Mouse (Mus musculus): ENCODE results near the gene Dnm3.

DNA sequence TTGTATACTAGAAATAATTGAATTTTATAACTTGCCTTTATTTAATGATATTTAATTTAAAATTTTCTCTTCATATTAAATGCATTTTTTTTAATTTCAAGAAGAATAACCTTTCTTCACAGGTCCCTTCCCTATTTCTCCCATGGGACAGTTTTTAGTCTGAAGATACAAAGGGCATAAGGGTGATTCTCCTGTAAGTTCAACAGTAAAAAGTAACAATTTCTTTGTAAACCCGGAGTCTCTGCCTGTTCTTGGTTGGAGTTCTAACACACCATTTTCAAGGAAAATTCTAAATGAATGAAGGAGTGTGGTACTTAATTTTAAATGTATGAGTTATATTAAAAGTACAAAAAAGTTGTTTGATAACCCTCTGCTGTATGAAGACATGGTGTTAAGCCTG lies 258.1 kb downstream of the Dnm3 start:
- TF ChIP-seq CTCF (IDR thresholded peaks at IDR 0.05; ENCODE audit: extremely low read depth, insufficient read depth, low read length) (no peak), POLR2A (IDR thresholded peaks at IDR 0.05; ENCODE audit: extremely low read depth, insufficient read depth, low read length) (no peak)
